8 mouse cellular contexts compared by ENCODE assay signal in genomic region chr4:24899146-24899545, GRCm38 (mm10). TPM values are rescaled to one million over a fixed set of nuclear protein-coding genes. Genes with fewer than 3 reads are reported as not detected.
DNase-seq lines count a peak whose midpoint lies in the region; ATAC-seq and TF ChIP-seq lines count a peak whose summit lies in the region.

No protein-coding gene starts in this region.

- peaks cover 18% of the 10 kb centered on the region for H3K79me2 ChIP-seq in myocyte (ENCODE audit: control insufficient read depth, insufficient read depth)

- H3K9me3 ChIP-seq in intestine, embryonic 14.5 days (ENCODE audit: control insufficient read depth, low read length) = no peaks in the 10 kb centered on the region

- no peaks in the 10 kb centered on the region for H3K27me3 ChIP-seq in intestine, embryonic 14.5 days (replicated peaks; ENCODE audit: control insufficient read depth, insufficient read depth, low read length)
- H3K27me3 ChIP-seq in myocyte (ENCODE audit: control insufficient read depth, insufficient read depth, insufficient read length) = no peaks in the 10 kb centered on the region

- no peak overlapping the region for H3K27ac ChIP-seq in intestine, embryonic 14.5 days (ENCODE audit: low read depth)

- peak overlapping the region; percentile 81 for H3K4me3 ChIP-seq in intestine, embryonic 14.5 days (ENCODE audit: low read depth, low read length)
- peak overlapping the region; percentile 82 for H3K4me3 ChIP-seq in myocyte

- WGBS in intestine, embryonic 14.5 days = 44% methylated on average over 4 of the region's 4 CpGs

- no peak overlapping the region for H3K9ac ChIP-seq in intestine, embryonic 14.5 days (ENCODE audit: low read length)

- peak overlapping the region; percentile 54 for H3ac ChIP-seq in myocyte (ENCODE audit: control insufficient read depth, insufficient read length)

- ATAC-seq in intestine, embryonic 14.5 days (replicated peaks; ENCODE audit: low FRiP score, low TSS enrichment, low read depth) = no peak

- H3K36me3 ChIP-seq in intestine, embryonic 14.5 days (ENCODE audit: control insufficient read depth, insufficient read depth, low read length) = peaks cover 30% of the 10 kb centered on the region
- H3K36me3 ChIP-seq in myocyte (ENCODE audit: control insufficient read depth, insufficient read depth) = peaks cover 29% of the 10 kb centered on the region

- peak; percentile 7 for DNase-seq in kidney, postnatal 14 days
- no peak for DNase-seq in kidney, adult 9 months
- DNase-seq in embryo, embryonic 10 days (ENCODE audit: low spot score) = peak; percentile 30
- DNase-seq in intestine, embryonic 14.5 days (ENCODE audit: low spot score) = no peak
- no peak for DNase-seq in adipocyte (ENCODE audit: low spot score)
- no peak for DNase-seq in cerebellum, postnatal 14 days
- no peak for DNase-seq in kidney, adult 8-10 months

- peak overlapping the region; percentile 59 for H3K4me2 ChIP-seq in intestine, embryonic 14.5 days (ENCODE audit: low read length)
- H3K4me2 ChIP-seq in myocyte (ENCODE audit: low read depth) = peak overlapping the region; percentile 86

- peaks cover 7% of the 10 kb centered on the region for H3K4me1 ChIP-seq in intestine, embryonic 14.5 days (replicated peaks; ENCODE audit: control insufficient read depth, insufficient read depth, low read length)

- no peak for TF ChIP-seq POLR2A in myocyte (IDR thresholded peaks at IDR 0.05; ENCODE audit: insufficient read length, low read depth)

TF ChIP-seq in myocyte, 11 proteins besides CTCF, POLR2A, EP300 and RAD21:
- TF ChIP-seq MAX (IDR thresholded peaks at IDR 0.05; ENCODE audit: low read depth) (no peak), POLR2AphosphoS2 (IDR thresholded peaks at IDR 0.05; ENCODE audit: insufficient read length, low read depth) (no peak), TCF3 (IDR thresholded peaks at IDR 0.05; ENCODE audit: insufficient read length, low read depth) (no peak), MYOD1 (IDR thresholded peaks at IDR 0.05; ENCODE audit: control insufficient read depth in 1 of 3, insufficient read length in 2 of 3, low read depth in 2 of 3) (no peak), REST (IDR thresholded peaks at IDR 0.05; ENCODE audit: insufficient read depth, insufficient read length) (no peak), USF1 (IDR thresholded peaks at IDR 0.05; ENCODE audit: low read depth) (no peak), SRF (IDR thresholded peaks at IDR 0.05; ENCODE audit: control insufficient read depth, insufficient read length, low read depth) (no peak), TCF12 (IDR thresholded peaks at IDR 0.05; ENCODE audit: insufficient read depth, poor library complexity, severe bottlenecking) (no peak), CEBPB (IDR thresholded peaks at IDR 0.05; ENCODE audit: insufficient read depth, poor library complexity, severe bottlenecking) (no peak), E2F4 (IDR thresholded peaks at IDR 0.05; ENCODE audit: insufficient read depth) (no peak)

RNA-seq across cellular contexts. Expression of gene Ndufaf4, which starts 1.3 kb away (rescaled TPM):
- 62.0 and 64.8 TPM in 2 replicates for polyA plus RNA-seq in intestine, embryonic 14.5 days (2014; fragmentation: Nextera tagmentation; extraction: Ambion mirVana)
- 13.1 TPM for polyA plus RNA-seq in myocyte (2012; fragmentation: generic; extraction: Trizol)

RNA-seq across cellular contexts. Expression of gene Klhl32, which starts 48.2 kb away (rescaled TPM):
- polyA plus RNA-seq in intestine, embryonic 14.5 days (2014; fragmentation: Nextera tagmentation; extraction: Ambion mirVana) = 5.5 and 5.8 TPM in 2 replicates
- 0.07 TPM for polyA plus RNA-seq in myocyte (2012; fragmentation: generic; extraction: Trizol)

Comparison
In these comparisons a context has a peak if more than half of its experiments do, and no peak if none do; other contexts are left out.
1. DNase-seq: peak in kidney, postnatal 14 days (single experiment) and embryo, embryonic 10 days (single experiment); none in kidney, adult 9 months (single experiment), intestine, embryonic 14.5 days (single experiment), adipocyte (single experiment), cerebellum, postnatal 14 days (0 of 2) and kidney, adult 8-10 months (0 of 2).